Mouse (Mus musculus): ENCODE measurements around the gene Kdm2b.

Gene Kdm2b

GRCm38 (mm10) chr5:122971438-122971837, 18.2 kb downstream of the Kdm2b start:
- DNase-seq = no peak

GRCm38 (mm10) chr5:122970056-122970455, 19.6 kb downstream of the Kdm2b start:
- no peak for DNase-seq

GRCm38 (mm10) chr5:122968322-122968721, 21.3 kb downstream of the Kdm2b start:
- DNase-seq = peak; percentile 84 to 92

GRCm38 (mm10) chr5:122965427-122965826, 24.2 kb downstream of the Kdm2b start:
- DNase-seq = peak; percentile 53

- peak in 1 of 2 experiments; percentile 52 for DNase-seq
Measured at GRCm38 (mm10) chr5:122964853-122965252, 24.8 kb downstream of the Kdm2b start.

- DNase-seq = peak in 1 of 2 experiments; percentile 53
Measured at GRCm38 (mm10) chr5:122961905-122962304, 27.7 kb downstream of the Kdm2b start.

GRCm38 (mm10) chr5:122959391-122959790, 30.2 kb downstream of the Kdm2b start:
- DNase-seq = no peak

GRCm38 (mm10) chr5:122956059-122956458, 33.6 kb downstream of the Kdm2b start:
- no peak for DNase-seq

GRCm38 (mm10) chr5:122951913-122952641, 37.5 kb downstream of the Kdm2b start:
- DNase-seq = peak; percentile 31 to 53

- peak; percentile 89 to 92 for DNase-seq
Measured at GRCm38 (mm10) chr5:122951056-122951912, 38.3 kb downstream of the Kdm2b start.

- DNase-seq = peak; percentile 39 to 61
Measured at GRCm38 (mm10) chr5:122950329-122950953, 39.2 kb downstream of the Kdm2b start.

- DNase-seq = no peak
Measured at GRCm38 (mm10) chr5:122949101-122949500, 40.5 kb downstream of the Kdm2b start.

GRCm38 (mm10) chr5:122947534-122947933, 42.1 kb downstream of the Kdm2b start:
- DNase-seq = peak; percentile 39 to 63

GRCm38 (mm10) chr5:122938676-122939075, 50.9 kb downstream of the Kdm2b start:
- DNase-seq = peak; percentile 82 to 87

GRCm38 (mm10) chr5:122937958-122938540, 51.6 kb downstream of the Kdm2b start:
- DNase-seq = no peak

- DNase-seq = no peak
Measured at GRCm38 (mm10) chr5:122937031-122937430, 52.6 kb downstream of the Kdm2b start.

- no peak for DNase-seq
Measured at GRCm38 (mm10) chr5:122935810-122936209, 53.8 kb downstream of the Kdm2b start.

GRCm38 (mm10) chr5:122930991-122931390, 58.6 kb downstream of the Kdm2b start:
- DNase-seq = peak in 1 of 2 experiments; percentile 71

GRCm38 (mm10) chr5:122928293-122928692, 61.3 kb downstream of the Kdm2b start:
- no peak for DNase-seq

- no peak for DNase-seq
Measured at GRCm38 (mm10) chr5:122927703-122928102, 61.9 kb downstream of the Kdm2b start.

GRCm38 (mm10) chr5:122927092-122927491, 62.5 kb downstream of the Kdm2b start:
- no peak for DNase-seq

GRCm38 (mm10) chr5:122926341-122926740, 63.3 kb downstream of the Kdm2b start:
- no peak for DNase-seq

- peak; percentile 66 to 85 for DNase-seq
Measured at GRCm38 (mm10) chr5:122925534-122925958, 64.1 kb downstream of the Kdm2b start.
